Mouse (Mus musculus) heart, embryonic 15.5 days (tissue): Measurements from ENCODE around the gene Slc9a8. TPM values are rescaled to one million over a fixed set of nuclear protein-coding genes. Genes with fewer than 3 reads are reported as not detected.

Experiments used
- ATAC-seq: fragments of 200-750 bp; cut with Nextera tagmentation; replicated peaks from 2 replicates; pipeline ENCODE4 v1.8.0; 2017; ENCODE audit warnings: low read depth, moderate TSS enrichment; ENCODE audit not compliant: insufficient number of reproducible peaks, insufficient read depth, low FRiP score
- H3K27ac ChIP-seq: fragments of 300-500 bp; sonication (generic); 2 replicates; pipeline ENCODE4 v1.5.1; 2015; ENCODE audit warnings: mild to moderate bottlenecking, inconsistent platforms
- H3K27me3 ChIP-seq: fragments of 300-500 bp; sonication (generic); 2 replicates; pipeline ENCODE4 v1.6.1; 2015; ENCODE audit warnings: inconsistent platforms
- H3K36me3 ChIP-seq: fragments of 300-500 bp; sonication (generic); 2 replicates; pipeline ENCODE4 v1.6.1; 2015; ENCODE audit warnings: mild to moderate bottlenecking, inconsistent platforms
- H3K4me1 ChIP-seq: fragments of 300-500 bp; sonication (generic); replicated peaks from 2 replicates; pipeline ENCODE4 v1.6.1; 2015; ENCODE audit warnings: inconsistent platforms
- H3K4me2 ChIP-seq: fragments of 300-500 bp; sonication (generic); 2 replicates; pipeline ENCODE4 v1.6.1; 2015; ENCODE audit warnings: inconsistent platforms, mild to moderate bottlenecking, moderate library complexity
- H3K4me3 ChIP-seq: fragments of 300-500 bp; sonication (generic); 2 replicates; pipeline ENCODE4 v1.5.1; 2015; ENCODE audit warnings: mild to moderate bottlenecking, inconsistent platforms
- H3K9ac ChIP-seq: fragments of 300-500 bp; sonication (generic); 2 replicates; pipeline ENCODE4 v1.6.1; 2015; ENCODE audit warnings: mild to moderate bottlenecking, inconsistent platforms
- H3K9me3 ChIP-seq: fragments of 300-500 bp; sonication (generic); replicated peaks from 2 replicates; pipeline ENCODE4 v1.6.1; 2016; ENCODE audit warnings: inconsistent platforms
- WGBS: fragments of 180-500 bp; shearing (Covaris S2); methylation state at CpG from one replicate; pipeline ENCODE4 v1.1.7; 2015; ENCODE audit warnings: mixed read lengths; 5-methylcytosine and 5-hydroxymethylcytosine counted together
- polyA plus RNA-seq: library from polyadenylated mRNA; unstranded; fragments of >200 nt; fragmentation: Nextera tagmentation; extraction: Ambion mirVana; gene quantifications from 2 replicates; pipeline ENCODE4 v1.2.1, GENCODE M21; 2015

Slc9a8 gene
- polyA plus RNA-seq, 1 experiment from 2014 or later, result 14.9 TPM

DNA sequence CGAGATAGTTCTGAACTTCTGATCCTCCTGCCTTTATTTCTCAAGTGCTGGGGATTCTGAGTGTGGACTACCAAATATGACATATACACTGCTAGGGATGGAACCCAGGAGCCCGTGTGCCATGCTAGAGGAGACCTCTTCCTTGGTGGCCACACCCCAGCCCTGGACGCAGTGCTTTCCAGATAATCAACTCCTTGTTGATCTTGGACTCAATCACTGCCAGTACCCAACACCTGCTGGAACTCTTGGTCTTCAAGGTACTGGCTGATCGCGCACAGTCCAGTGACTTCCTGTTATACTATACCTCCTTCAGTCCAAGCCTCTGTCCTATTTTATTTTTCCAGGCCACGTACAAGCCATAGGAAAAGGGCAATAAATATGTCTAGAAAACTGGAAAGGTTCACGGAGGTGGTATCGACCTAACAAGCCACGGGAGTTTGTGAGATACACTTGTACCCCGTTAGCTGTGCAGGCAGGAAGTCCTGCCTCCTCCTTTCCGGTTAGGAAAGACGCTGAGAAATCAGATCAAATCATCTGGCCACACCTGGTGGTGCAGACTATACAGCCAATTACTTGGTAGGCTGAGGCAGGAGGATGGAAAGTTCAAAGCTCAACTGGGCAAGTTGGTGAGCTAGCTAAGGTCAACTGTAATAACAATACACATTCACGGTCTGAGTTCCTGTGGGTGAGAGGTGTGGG is 81.2 kb downstream of the Slc9a8 start:
- no peaks in the 10 kb centered on the region for H3K36me3 ChIP-seq
- H3K9ac ChIP-seq, result 0 out of 2 replicates have a peak overlapping the region, but pooled peaks have one; percentile 91
- WGBS, result 38% methylated on average over 13 of the region's 13 CpGs
- peak overlapping the region; percentile 84; the same call in 1 of the 2 replicates for H3K27ac ChIP-seq
- no peak for ATAC-seq
- no peaks in the 10 kb centered on the region for H3K9me3 ChIP-seq
- H3K4me2 ChIP-seq, result peak overlapping the region; percentile 95
- peaks cover 29% of the 10 kb centered on the region for H3K4me1 ChIP-seq
- H3K4me3 ChIP-seq, result peak overlapping the region; percentile 98
- H3K27me3 ChIP-seq, result no peaks in the 10 kb centered on the region

DNA sequence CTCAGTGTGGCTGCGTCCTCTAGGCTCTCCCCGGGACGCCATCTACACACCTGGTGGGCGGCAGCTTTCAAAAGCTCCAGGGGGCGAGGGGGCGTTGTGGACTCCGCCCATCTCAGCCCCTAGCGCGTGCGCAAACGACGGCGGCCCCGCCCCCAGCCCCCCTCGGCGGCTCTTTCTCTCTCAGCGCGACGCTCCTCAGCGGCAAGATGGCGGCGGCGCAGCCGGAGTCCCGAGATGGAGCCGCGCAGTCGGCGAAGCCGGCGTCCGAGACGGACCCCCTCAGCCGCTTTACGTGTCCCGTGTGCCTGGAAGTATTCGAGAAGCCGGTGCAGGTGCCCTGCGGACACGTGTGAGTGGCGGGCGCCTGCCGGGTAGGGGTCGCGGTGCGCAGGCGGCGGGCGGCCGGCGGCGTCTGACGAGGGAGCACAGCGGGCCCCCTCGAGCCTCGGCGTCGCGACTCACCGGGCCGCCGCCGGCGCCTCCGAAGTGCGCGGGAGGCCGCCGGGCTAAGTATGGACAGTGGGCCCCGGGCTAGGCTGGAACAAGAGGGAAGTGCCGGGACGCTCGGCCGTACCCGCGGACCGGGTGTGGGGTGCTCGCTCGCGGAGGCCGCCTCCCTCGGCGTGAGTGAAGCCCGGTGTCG is 81.9 kb downstream of the Slc9a8 start:
- under 1% methylated on average over 76 of the region's 85 CpGs for WGBS

DNA sequence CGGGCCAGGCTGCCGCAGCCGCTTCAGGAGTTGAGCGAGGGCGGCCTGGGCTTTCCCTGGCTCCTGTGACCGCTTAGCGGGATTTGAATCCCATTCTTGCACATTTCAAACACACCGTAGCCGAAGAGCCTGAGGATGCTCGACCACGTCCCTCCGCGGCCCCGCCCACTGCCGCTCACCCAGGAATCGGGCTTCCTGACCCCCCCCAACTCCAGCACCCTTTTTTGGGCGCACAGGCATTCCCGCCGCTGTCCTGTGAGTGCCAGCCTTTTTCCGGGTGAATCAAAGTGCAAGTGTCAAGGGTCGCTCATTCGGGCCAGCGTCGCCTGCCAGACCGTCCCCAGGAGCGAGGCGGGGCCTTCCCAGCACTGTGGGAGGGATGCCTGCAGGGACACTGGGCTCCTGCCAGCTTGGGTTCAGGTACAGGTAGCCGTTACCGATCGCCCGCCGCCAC is 82.4 kb downstream of the Slc9a8 start:
- under 1% methylated on average over 32 of the region's 32 CpGs for WGBS
- Histone ChIP-seq H3K4me2 (peak overlapping the region; percentile 95), H3K4me3 (peak overlapping the region; percentile 98), H3K36me3 (peaks cover 7% of the 10 kb centered on the region; the same call in 1 of the 2 replicates), H3K27me3 (no peaks in the 10 kb centered on the region), H3K9me3 (no peaks in the 10 kb centered on the region), H3K9ac (peak overlapping the region; percentile 91), H3K27ac (peak overlapping the region; percentile 84), H3K4me1 (peaks cover 34% of the 10 kb centered on the region)
- peak; percentile 20; the same call in 1 of the 2 replicates for ATAC-seq

More for the DNA sequence above, 81.9 kb downstream of the Slc9a8 start:
- Histone ChIP-seq H3K4me3 (peak overlapping the region; percentile 98), H3K36me3 (peaks cover 1% of the 10 kb centered on the region; the same call in 1 of the 2 replicates), H3K9ac (peak overlapping the region; percentile 91), H3K27ac (peak overlapping the region; percentile 84), H3K4me1 (peaks cover 34% of the 10 kb centered on the region), H3K27me3 (no peaks in the 10 kb centered on the region), H3K4me2 (peak overlapping the region; percentile 95), H3K9me3 (no peaks in the 10 kb centered on the region)
- ATAC-seq, result peak; percentile 89

DNA sequence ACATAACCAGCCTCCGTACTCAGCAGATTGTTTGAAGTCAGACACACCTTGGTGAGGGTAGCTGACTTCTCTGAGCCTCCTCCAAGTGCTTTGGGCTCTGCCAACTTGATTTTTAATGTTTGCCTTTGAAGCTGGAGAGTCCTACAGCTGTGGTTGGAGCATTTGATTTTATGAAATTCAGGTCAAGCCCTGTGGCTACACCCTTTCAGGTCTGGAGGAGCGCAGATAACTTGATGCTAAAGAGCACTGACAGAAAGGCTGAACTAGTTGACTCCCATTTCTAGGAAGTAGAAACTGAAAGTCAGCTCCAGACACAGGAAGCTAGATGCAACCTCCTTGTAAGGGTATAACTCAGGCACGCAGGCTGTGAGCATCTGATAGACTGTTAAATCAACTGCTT is 83.6 kb downstream of the Slc9a8 start:
- H3K9ac ChIP-seq, result 0 out of 2 replicates have a peak overlapping the region, but pooled peaks have one; percentile 32
- peak overlapping the region; percentile 98 for H3K4me3 ChIP-seq

DNA sequence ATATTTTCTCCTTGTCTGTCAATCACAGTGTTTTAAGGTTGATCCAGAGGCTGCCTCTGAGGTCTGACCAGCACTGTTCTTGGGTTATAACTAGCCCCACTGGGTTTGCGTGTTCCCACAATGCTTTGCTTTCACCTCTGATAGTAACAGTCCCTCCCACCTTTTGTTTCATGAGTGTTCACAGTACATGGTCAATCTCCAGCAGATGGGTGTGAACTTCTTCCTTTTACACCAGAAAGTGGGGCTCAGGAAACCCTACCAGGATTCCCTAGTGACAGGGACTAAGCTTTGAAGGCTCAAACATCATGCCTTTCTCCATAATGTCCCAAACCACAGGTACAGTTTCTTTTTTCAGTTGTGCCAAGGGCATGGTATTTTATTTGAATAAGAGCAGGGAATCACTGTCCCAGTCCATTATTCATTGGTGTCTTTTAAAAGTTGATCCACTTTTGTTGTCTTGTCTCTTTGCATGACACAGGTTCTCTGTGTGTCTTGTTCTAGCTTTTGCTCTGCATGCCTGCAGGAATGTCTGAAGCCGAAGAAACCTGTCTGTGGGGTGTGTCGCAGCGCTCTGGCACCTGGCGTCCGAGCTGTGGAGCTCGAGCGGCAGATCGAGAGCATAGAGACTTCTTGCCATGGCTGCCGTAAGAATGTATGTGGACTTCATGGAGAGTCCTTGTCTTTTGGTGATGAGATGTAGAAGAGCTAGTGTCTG is 85.2 kb downstream of the Slc9a8 start:
- no peak for ATAC-seq
- Histone ChIP-seq H3K27ac (no peak overlapping the region), H3K4me3 (no peak overlapping the region), H3K4me2 (no peak overlapping the region), H3K36me3 (peaks cover 19% of the 10 kb centered on the region), H3K27me3 (no peaks in the 10 kb centered on the region), H3K9ac (no peak overlapping the region), H3K9me3 (no peaks in the 10 kb centered on the region), H3K4me1 (peaks cover 48% of the 10 kb centered on the region)
- 90% methylated on average over 10 of the region's 10 CpGs for WGBS

More for the DNA sequence above, 83.6 kb downstream of the Slc9a8 start:
- H3K9me3 ChIP-seq, result no peaks in the 10 kb centered on the region
- 77% methylated on average over 3 of the region's 3 CpGs for WGBS
- H3K36me3 ChIP-seq, result peaks cover 11% of the 10 kb centered on the region; the same call in 1 of the 2 replicates
- H3K27me3 ChIP-seq, result no peaks in the 10 kb centered on the region
- no peak overlapping the region for H3K27ac ChIP-seq
- ATAC-seq, result no peak
- H3K4me1 ChIP-seq, result peaks cover 38% of the 10 kb centered on the region
- peak overlapping the region; percentile 95 for H3K4me2 ChIP-seq

DNA sequence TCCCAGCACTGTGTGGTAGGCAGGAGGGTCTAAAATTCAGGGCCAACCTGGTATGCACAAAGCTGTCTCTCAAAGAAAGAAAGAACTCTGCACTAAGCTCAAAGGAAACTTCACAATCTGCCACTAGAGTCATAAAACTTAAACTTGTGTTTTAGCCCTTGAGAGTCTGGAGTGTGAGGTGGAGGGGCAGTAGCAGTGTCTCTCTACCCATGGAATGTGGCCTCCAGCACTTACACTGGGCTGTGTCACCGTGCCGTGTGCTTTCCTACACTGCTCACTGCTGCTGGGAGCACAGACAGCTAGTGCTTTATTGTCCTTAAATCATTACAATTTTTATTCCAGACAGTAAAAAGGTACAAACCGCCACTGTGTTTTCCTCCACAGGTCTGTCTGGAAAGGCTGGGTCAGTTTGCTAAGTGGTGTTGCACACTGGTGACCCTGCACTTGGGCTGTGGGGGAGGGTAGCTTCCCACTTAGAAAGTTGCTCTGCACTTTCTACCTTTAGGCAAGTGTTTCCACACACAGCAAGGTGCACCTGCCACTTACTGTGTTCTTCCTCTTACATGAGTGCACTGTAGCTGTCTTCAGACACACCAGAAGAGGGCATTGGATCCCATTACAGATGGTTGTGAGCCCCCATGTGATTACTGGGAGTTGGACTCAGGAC is 86.3 kb downstream of the Slc9a8 start:
- WGBS, result 74% methylated on average over 3 of the region's 3 CpGs

DNA sequence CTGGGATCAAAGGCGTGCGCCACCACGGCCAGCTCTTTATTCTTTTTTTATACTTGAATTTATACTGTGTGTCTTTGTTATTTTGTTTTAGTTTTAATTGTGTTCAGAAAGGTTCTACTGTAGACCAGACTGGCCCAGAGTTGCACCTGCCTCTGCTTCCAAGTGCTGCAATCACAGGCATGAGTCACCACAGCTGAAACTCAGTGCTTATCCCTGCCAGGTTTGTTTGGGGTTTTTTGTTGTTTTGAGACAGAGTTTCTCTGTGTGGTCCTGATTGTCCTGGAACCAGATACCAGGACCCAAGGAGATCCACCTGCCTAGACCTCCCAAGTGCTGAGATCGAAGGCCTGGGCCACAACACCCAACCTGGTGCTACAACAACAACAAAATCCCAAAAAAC is 87.1 kb downstream of the Slc9a8 start:
- Histone ChIP-seq H3K4me3 (no peak overlapping the region), H3K27ac (no peak overlapping the region), H3K36me3 (peaks cover 37% of the 10 kb centered on the region), H3K4me2 (no peak overlapping the region), H3K9ac (no peak overlapping the region), H3K27me3 (no peaks in the 10 kb centered on the region), H3K9me3 (no peaks in the 10 kb centered on the region), H3K4me1 (peaks cover 45% of the 10 kb centered on the region)
- ATAC-seq, result no peak
- 93% methylated on average over 4 of the region's 4 CpGs for WGBS

More for the DNA sequence above, 86.3 kb downstream of the Slc9a8 start:
- Histone ChIP-seq H3K9ac (no peak overlapping the region), H3K27ac (no peak overlapping the region), H3K4me2 (no peak overlapping the region), H3K27me3 (no peaks in the 10 kb centered on the region), H3K36me3 (peaks cover 30% of the 10 kb centered on the region), H3K4me3 (no peak overlapping the region), H3K4me1 (peaks cover 47% of the 10 kb centered on the region), H3K9me3 (no peaks in the 10 kb centered on the region)
- no peak for ATAC-seq

DNA sequence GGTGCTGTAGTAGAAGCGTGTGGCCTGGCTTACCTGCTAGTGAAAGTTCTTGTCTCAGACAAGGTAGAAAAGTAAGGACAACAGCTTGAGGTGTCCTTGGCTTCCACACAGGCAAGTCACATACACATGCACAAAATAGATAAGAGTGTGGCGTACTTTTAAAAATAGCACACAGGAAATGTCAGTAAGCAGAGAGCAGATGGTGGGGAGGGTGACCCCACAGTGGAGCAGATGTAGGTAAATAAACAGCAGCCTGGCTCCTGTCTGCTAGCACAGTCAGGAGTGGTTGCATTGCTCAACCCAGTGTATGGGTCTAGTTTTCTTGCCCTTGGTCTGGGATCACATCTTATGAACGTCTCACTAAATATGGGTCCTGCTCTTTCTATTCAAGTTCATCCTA is 89.0 kb downstream of the Slc9a8 start:
- 0 out of 2 replicates have a peak, but pooled peaks have one; percentile 41 for ATAC-seq
- H3K4me2 ChIP-seq, result peak overlapping the region; percentile 32
- 41% methylated on average over 3 of the region's 3 CpGs for WGBS

DNA sequence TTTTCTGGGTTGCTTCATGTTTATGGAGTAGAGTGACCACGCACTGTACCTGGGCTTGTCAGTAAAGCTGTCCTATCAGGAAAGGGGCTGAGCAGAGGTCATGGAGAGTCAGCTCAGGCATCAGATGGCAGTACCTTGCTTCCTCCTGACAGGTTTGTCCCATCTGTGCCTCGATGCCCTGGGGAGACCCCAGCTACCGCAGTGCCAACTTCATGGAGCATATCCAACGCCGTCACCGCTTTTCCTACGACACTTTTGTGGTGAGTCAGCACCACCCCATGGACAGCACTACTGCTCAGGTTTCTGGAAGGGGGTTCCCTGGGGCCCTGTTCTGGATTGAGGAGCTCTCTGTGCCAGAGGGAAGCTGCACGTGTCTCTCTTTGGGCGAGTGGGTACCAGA is 90.9 kb downstream of the Slc9a8 start:
- no peak for ATAC-seq
- H3K4me2 ChIP-seq, result no peak overlapping the region
- no peaks in the 10 kb centered on the region for H3K27me3 ChIP-seq
- no peak overlapping the region for H3K9ac ChIP-seq
- no peak overlapping the region for H3K27ac ChIP-seq
- WGBS, result 93% methylated on average over 9 of the region's 9 CpGs
- H3K9me3 ChIP-seq, result no peaks in the 10 kb centered on the region
- H3K4me1 ChIP-seq, result peaks cover 26% of the 10 kb centered on the region
- peaks cover 70% of the 10 kb centered on the region for H3K36me3 ChIP-seq
- H3K4me3 ChIP-seq, result no peak overlapping the region

More for the DNA sequence above, 89.0 kb downstream of the Slc9a8 start:
- H3K9ac ChIP-seq, result peak overlapping the region; percentile 9; the same call in 1 of the 2 replicates
- H3K4me3 ChIP-seq, result no peak overlapping the region
- peaks cover 36% of the 10 kb centered on the region for H3K4me1 ChIP-seq
- peak overlapping the region; percentile 83 for H3K27ac ChIP-seq
- peaks cover 55% of the 10 kb centered on the region for H3K36me3 ChIP-seq
- H3K9me3 ChIP-seq, result no peaks in the 10 kb centered on the region
- no peaks in the 10 kb centered on the region for H3K27me3 ChIP-seq

DNA sequence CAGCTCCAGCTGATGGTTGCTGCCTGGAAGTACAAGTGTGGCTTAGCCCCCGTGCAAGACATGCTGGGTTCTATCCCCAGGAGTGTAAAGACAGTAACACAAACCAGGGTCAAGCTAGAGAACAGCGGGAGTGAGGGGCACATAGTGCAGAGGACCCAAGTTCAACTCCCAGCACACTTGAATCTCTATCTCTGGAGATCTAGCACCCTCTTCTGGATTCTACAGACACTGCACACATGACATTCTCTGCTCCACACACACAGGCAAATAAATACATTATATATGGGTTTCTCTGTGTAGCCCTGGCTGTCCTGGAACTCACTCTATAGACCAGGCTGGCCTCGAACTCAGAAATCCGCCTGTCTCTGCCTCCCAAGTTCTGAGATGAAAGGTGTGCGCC is 91.5 kb downstream of the Slc9a8 start:
- H3K4me1 ChIP-seq, result peaks cover 23% of the 10 kb centered on the region
- H3K4me3 ChIP-seq, result no peak overlapping the region
- no peaks in the 10 kb centered on the region for H3K9me3 ChIP-seq
- WGBS, result 92% methylated on average over 5 of the region's 5 CpGs
- ATAC-seq, result no peak
- no peak overlapping the region for H3K9ac ChIP-seq
- H3K27me3 ChIP-seq, result no peaks in the 10 kb centered on the region
- H3K27ac ChIP-seq, result no peak overlapping the region
- H3K36me3 ChIP-seq, result peaks cover 73% of the 10 kb centered on the region
- no peak overlapping the region for H3K4me2 ChIP-seq
